Mouse (Mus musculus) E14TG2a.4 (cell line): ENCODE measurements around the gene Tmem63a.
A peak's percentile ranks its signal among the peaks of the same experiment; 100 is the strongest.

Experiments used
- H3K27me3 ChIP-seq: 2 replicates; pipeline ENCODE4 v1.6.1; 2014; ENCODE audit warnings: low read length, control low read depth; ENCODE audit not compliant: insufficient read depth
- H3K36me3 ChIP-seq: 2 replicates; pipeline ENCODE4 v1.6.1; 2014; ENCODE audit warnings: low read length, control low read depth; ENCODE audit not compliant: insufficient read depth
- H3K4me1 ChIP-seq: replicated peaks from 2 replicates; pipeline ENCODE4 v1.6.1; 2014; ENCODE audit warnings: low read depth, low read length, control low read depth
- H3K4me3 ChIP-seq: replicated peaks from 2 replicates; pipeline ENCODE4 v1.5.1; 2014; ENCODE audit warnings: mild to moderate bottlenecking, low read length
- H3K9me3 ChIP-seq: 2 replicates; pipeline ENCODE4 v1.6.1; 2014; ENCODE audit warnings: low read length, control low read depth
- CTCF ChIP-seq: conservative IDR thresholded peaks from 2 replicates; pipeline ENCODE4 v1.5.1; 2014; ENCODE audit warnings: low read length
- NANOG ChIP-seq: IDR thresholded peaks from 2 replicates; pipeline ENCODE4 v1.6.1; 2014; ENCODE audit warnings: borderline replicate concordance, low read length, mixed read lengths
- POU5F1 ChIP-seq: IDR thresholded peaks from 2 replicates; pipeline ENCODE4 v1.6.1; 2014; ENCODE audit warnings: low read length, borderline replicate concordance

Tmem63a gene

DNA sequence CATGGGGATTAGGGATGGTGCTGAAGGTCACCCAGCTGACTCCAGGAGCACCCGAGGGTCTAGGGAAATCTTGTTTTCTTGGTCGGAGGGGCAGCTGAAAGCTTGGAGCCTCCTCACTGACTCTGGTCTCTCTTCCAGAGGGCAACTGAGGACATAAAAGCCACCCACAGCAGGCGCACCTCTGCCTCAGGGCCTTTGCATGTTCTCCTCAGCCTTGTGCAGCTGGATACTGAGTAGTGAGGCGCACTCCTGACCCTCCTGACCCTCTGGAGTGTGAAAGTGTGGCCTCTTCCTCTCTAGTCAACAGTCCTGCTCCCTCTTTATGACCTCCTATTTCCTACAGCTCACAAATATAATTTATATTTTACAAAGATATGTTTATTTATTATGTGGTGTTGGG, 73.9 kb downstream of the Tmem63a start:
- Histone ChIP-seq H3K4me1 (peaks cover 52% of the 10 kb centered on the region), H3K27me3 (peaks cover 44% of the 10 kb centered on the region), H3K9me3 (no peaks in the 10 kb centered on the region), H3K36me3 (peaks cover 18% of the 10 kb centered on the region; the same call in 1 of the 2 replicates), H3K4me3 (peak overlapping the region; percentile 39; the same call in 1 of the 2 replicates)
- TF ChIP-seq CTCF: no peak
- no peak for TF ChIP-seq POU5F1
- TF ChIP-seq NANOG: no peak

DNA sequence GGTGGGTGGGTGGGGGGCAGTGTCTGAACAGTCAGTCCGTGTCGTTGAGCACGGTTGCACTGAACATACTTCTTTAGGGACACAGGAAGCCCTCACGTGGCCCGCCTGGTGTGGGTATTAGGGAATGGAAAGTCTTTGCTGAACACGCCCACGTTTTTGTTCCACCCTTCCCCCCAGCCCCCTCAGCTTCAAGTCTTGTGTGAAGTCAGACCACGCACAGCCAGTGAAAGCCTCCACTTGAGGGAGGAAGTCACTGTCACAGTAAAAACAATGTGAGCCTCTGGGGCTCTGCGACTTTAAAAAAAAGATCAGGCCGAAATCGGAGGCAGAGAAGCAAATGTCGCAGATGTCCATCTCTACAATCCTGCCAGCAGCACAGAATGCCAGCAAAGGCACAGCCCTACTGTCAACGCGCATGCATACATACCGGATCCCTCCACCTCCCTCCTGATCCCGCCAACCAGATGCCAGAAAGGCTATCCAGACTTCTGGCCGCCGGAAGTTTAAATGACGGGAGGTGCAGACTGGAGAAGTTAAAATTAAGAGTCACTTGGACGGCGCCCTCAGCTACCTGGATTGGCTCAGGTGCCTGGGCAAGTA, 74.5 kb downstream of the Tmem63a start:
- H3K27me3 ChIP-seq: peaks cover 47% of the 10 kb centered on the region
- H3K4me1 ChIP-seq: peaks cover 47% of the 10 kb centered on the region
- H3K36me3 ChIP-seq: peaks cover 18% of the 10 kb centered on the region; the same call in 1 of the 2 replicates
- H3K9me3 ChIP-seq: no peaks in the 10 kb centered on the region
- TF ChIP-seq NANOG (no peak), CTCF (no peak), POU5F1 (no peak)
- H3K4me3 ChIP-seq: peak overlapping the region; percentile 82

- H3K9me3 ChIP-seq: no peaks in the 10 kb centered on the region
- TF ChIP-seq NANOG: no peak
- no peak for TF ChIP-seq CTCF
- TF ChIP-seq POU5F1: no peak
- H3K4me3 ChIP-seq: peak overlapping the region; percentile 82
- peaks cover 47% of the 10 kb centered on the region for H3K27me3 ChIP-seq
- peaks cover 11% of the 10 kb centered on the region; the same call in 1 of the 2 replicates for H3K36me3 ChIP-seq
- H3K4me1 ChIP-seq: peaks cover 43% of the 10 kb centered on the region
Observed at GRCm38 (mm10) chr1:181017212-181017711, 75.1 kb downstream of the Tmem63a start.

DNA sequence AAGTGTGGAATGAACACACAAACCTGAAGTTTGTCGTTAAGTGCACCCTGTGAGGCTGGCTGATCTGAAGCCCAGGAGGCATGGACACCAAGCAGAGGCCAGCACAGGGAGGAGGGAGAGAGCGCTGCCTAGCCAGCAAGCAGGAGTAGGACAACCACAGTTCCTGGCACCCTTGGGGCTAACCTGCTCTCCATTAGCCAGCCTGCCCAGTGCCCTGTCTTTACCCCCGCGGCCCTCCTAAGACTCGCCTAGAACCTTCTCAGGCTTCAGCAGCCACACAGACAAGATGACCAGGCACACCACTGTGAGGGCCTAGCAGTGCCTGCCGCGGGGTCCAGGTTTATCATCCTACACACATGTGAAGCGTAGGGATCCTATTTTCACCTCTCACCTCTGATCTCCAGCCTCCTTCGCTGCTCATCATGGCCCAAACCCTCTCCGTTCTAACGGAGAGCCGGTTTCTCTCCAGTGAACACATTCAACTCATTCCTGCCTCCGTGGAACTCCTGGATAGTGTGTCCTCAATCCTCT, 75.8 kb downstream of the Tmem63a start:
- Histone ChIP-seq H3K4me1 (peaks cover 43% of the 10 kb centered on the region), H3K4me3 (peak overlapping the region; percentile 82), H3K9me3 (no peaks in the 10 kb centered on the region), H3K36me3 (peaks cover 4% of the 10 kb centered on the region; the same call in 1 of the 2 replicates), H3K27me3 (peaks cover 41% of the 10 kb centered on the region)
- TF ChIP-seq CTCF (no peak), NANOG (no peak), POU5F1 (no peak)

DNA sequence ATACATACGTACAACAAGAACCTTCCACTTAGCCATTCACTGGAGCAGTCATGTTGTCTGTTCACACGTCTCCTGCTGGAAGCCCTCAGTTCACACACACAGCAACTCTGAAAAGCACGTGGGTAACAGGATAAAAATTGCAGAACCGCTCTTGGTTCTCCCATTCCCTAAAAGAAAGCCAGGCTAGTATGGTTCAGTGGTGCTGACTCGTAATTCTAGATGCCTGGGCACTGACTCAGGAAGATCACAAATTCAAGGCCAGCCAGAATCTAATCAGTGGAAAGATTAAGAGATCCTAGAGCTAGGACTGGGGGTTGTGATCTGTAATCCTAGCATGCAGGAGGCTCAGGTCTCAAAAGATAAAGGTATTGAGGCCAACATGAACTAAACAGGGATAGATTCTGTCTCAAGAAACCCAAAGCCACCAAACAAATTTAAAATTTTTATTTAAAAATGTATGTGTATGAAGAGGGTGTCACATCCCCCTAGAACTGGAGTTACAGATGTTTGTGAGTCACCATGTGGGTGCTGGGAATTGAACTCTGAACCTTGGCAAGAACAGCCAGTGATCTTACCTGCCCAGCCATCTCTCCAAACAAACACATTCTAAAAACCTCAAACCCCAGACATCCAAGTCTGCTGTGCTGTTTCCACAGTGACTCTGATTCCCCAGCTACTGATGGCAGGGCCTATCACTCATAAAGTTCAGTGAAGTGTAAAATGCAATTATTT, 78.8 kb downstream of the Tmem63a start, which contains the start of gene Ephx1:
Gene Ephx1 (minus strand): TSS at position 149 of the 732 bp plus-strand sequence.
- no peak within 1 kb of the TSS for H3K4me3 ChIP-seq
- no peaks in the 10 kb centered on the region for H3K9me3 ChIP-seq
- H3K36me3 ChIP-seq: no peaks in the 10 kb centered on the region
- H3K27me3 ChIP-seq: peaks cover 31% of the 10 kb centered on the region
- peaks cover 20% of the 10 kb centered on the region for H3K4me1 ChIP-seq
- no peak for TF ChIP-seq POU5F1
- TF ChIP-seq CTCF: no peak
- TF ChIP-seq NANOG: no peak

DNA sequence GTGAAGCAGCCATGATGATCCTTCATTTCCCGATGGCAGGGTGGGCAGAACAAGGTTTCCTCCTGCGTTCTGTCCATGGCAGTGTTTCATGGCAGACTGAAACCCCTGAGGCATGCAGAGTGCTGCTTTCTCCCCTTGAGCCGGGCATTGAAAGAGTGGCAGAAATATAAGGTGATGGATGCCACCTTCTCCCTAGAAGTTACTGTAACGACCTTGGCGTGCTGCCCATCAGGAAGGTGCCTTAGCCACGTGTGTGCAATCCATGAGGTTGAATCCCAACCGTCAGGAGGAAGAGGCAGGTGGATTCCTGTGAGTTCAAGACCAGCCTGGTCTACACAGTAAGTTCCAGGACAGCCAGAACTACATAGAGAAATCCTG, 79.3 kb downstream of the Tmem63a start:
- no peaks in the 10 kb centered on the region for H3K9me3 ChIP-seq
- peaks cover 16% of the 10 kb centered on the region for H3K4me1 ChIP-seq
- TF ChIP-seq NANOG (no peak), POU5F1 (no peak), CTCF (no peak)
- H3K27me3 ChIP-seq: peaks cover 28% of the 10 kb centered on the region
- H3K36me3 ChIP-seq: no peaks in the 10 kb centered on the region
- no peak overlapping the region for H3K4me3 ChIP-seq

GRCm38 (mm10) chr1:181022265-181022664, 80.1 kb downstream of the Tmem63a start:
- H3K36me3 ChIP-seq: no peaks in the 10 kb centered on the region
- peaks cover 12% of the 10 kb centered on the region for H3K4me1 ChIP-seq
- peaks cover 24% of the 10 kb centered on the region for H3K27me3 ChIP-seq
- TF ChIP-seq CTCF (peak; percentile 73), POU5F1 (no peak)
- no peak overlapping the region for H3K4me3 ChIP-seq
- H3K9me3 ChIP-seq: no peaks in the 10 kb centered on the region
